Mouse (Mus musculus): ENCODE data around the gene Tmbim7.

Tmbim7 gene

DNA sequence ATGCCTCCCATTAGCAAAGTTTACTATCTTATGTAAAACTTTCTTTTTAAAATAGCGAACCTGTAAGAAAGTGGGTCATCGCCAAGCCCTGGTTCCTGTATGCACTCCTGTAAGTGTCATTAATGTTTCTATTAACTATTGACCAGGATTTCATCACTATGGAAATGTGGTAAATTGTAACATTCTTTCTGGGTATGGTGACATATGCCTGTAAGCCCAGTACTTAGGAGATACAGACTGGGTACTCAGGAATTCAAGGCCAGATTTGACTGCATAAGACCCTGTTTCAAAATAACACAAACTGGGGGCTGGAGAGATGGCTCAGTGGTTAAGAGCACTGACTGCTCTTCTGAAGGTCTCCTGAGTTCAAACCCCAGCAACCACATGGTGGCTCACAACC lies 14.2 kb downstream of the Tmbim7 start:
- DNase-seq (ENCODE audit: low read depth, low spot score) = no peak

DNA sequence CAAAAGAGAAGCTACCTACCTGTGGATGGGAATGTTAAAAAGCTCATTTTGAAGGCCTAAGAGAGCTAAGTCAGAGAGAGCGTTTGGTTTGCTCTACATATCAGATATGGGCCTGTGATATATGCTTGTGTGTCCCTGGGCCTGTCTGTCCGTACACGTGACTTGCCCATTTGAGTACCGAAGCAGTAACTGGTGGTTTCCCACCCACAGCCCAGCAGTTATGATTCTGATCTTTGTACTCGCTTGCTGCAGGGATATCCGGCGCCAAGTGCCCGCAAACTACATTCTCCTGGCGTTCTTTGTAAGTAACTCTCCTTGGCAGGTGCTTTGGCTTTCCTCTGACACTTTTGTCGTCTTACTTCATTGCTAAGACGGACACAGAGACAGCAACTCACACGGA lies 15.6 kb downstream of the Tmbim7 start:
- peak; percentile 59 for DNase-seq (ENCODE audit: low read depth, low spot score)

DNA sequence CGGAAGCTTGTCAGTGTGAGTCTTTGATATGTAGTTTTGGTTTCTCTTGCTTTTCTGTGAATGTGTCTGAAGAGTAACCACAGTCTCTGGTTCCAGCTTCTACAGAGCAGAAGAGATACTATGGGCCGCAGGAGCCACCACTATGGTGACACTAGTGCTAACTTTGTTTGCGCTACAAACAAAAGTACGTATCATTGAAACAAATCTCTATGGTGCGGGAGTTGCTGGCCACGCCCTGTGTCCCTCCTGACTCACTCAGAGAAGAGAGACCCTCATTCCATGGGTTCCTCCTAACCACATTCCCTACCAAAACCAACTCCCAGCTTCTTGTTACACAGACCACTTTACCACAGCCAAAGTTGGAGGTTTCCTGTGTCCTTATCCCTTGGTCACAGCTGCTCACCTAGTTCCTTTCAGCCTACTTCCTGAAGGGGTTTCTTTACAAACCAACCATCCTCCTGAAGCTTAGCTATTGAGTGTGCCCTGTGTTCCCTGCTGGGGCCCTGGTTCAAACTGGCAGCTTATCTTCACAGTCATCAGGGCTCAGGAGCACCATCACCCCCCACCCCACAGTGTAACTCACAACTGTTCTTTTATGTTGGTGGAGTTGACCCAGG lies 19.1 kb downstream of the Tmbim7 start:
- peak; percentile 61 for DNase-seq (ENCODE audit: low read depth, low spot score)

GRCm38 (mm10) chr5:3688298-3688697 lies 37.3 kb downstream of the Tmbim7 start:
- no peak for DNase-seq (ENCODE audit: low read depth, low spot score)

DNA sequence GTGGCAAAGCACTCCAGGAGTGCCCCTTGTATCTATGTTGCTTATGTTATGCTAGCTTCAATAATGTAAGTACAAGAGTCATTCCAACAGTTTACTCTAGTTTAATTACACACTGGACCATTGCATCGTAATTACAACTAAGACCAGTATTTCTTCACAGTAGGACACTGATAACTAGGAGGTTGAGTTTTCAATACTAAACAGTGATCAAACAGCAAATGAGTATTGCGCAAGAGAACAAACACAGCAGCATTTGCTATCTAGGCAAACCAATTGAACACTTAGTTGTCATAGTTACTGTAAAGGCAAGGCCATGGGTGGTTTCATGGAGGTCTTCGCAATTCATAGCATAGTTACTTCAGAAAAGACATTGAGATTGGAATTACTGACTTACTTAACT lies 40.3 kb downstream of the Tmbim7 start:
- no peak for DNase-seq (ENCODE audit: low read depth, low spot score)

- no peak for DNase-seq (ENCODE audit: low read depth, low spot score)
Observed at GRCm38 (mm10) chr5:3692956-3693355, 42.0 kb downstream of the Tmbim7 start.

DNA sequence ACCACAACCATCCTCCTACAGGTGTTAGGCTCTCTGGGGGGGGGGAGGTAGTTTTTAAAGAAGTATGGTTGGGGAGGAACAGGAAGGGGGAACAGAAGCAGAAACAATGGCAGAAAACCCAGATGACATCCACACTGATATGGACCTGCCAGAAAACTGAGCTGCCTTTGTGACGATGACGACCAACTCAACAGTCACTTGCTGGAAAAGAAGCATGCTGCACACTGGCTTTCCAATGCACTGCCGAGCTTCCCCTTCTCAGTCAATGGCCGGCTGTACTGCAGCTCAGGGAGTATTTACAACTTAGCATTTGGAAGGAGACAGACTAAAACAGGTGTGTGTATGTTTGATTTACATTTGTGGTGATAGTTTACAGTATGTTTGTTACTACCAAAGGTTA lies 44.2 kb downstream of the Tmbim7 start:
- DNase-seq (ENCODE audit: low read depth, low spot score) = no peak

DNA sequence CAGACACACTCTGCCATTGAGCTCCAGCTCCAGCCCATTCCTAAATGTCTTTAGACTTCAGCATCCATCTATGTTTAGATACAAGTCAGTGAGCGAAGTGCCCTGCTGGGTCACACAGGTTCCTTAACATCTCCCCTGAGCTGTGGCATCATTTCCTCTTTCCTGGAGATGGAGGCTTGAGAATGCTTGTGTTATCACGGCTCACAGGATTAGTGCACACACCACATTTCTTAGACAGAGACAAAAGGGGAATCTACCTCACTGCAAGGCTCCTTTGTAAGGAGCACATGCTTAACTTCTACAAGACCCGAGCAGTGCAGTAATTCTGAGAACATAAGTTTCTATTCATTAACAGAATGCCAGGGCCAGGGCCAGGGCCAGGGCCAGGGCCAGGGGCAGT lies 45.0 kb downstream of the Tmbim7 start:
- DNase-seq (ENCODE audit: low read depth, low spot score) = no peak

- DNase-seq (ENCODE audit: low read depth, low spot score) = no peak
Observed at GRCm38 (mm10) chr5:3700025-3700424, 49.0 kb downstream of the Tmbim7 start.

GRCm38 (mm10) chr5:3702180-3702579 lies 51.2 kb downstream of the Tmbim7 start:
- no peak for DNase-seq (ENCODE audit: low read depth, low spot score)

DNA sequence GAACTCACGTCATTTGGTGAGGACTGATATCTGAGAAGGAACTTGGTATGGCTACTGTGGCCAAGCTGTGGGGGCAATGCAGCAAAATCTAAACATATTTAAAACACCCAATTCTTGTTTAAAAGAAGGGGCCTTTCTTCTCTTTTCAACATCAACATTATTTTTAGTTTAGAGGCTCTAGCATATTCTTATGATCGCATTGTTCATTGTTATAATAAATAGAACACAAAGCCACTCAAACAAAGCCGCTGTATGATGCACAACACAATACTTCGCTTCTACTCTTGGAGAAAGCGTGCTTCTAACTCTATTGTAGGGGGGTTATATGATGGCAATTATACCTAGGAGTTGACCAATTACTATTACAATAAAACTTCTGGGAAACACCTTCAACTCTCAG lies 64.8 kb downstream of the Tmbim7 start:
- no peak for DNase-seq (ENCODE audit: low read depth, low spot score)

GRCm38 (mm10) chr5:3719371-3719770 lies 68.4 kb downstream of the Tmbim7 start:
- no peak for DNase-seq (ENCODE audit: low read depth, low spot score)

- DNase-seq (ENCODE audit: low read depth, low spot score) = no peak
Observed at GRCm38 (mm10) chr5:3722873-3723272, 71.9 kb downstream of the Tmbim7 start.

DNA sequence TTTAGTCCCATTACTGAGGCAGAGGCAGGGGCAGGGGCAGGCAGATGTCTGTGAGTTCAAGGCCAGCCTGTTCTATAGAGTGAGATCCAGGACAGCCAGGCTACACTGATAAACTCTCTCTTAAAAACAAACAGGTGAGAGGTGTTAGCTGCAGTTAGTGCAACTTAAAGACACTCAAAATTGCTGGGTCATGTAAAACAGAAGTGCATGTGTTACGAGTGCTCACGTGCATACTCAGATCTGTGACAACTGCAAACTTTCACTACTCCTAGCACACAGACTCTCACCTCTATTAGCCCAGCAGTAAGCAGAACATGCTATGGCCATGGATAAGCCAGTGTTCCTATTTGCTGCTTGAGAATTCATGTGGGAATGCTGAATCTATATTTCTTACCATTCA lies 72.4 kb downstream of the Tmbim7 start:
- DNase-seq (ENCODE audit: low read depth, low spot score) = no peak

GRCm38 (mm10) chr5:3725491-3725890 lies 74.5 kb downstream of the Tmbim7 start:
- no peak for DNase-seq (ENCODE audit: low read depth, low spot score)

DNA sequence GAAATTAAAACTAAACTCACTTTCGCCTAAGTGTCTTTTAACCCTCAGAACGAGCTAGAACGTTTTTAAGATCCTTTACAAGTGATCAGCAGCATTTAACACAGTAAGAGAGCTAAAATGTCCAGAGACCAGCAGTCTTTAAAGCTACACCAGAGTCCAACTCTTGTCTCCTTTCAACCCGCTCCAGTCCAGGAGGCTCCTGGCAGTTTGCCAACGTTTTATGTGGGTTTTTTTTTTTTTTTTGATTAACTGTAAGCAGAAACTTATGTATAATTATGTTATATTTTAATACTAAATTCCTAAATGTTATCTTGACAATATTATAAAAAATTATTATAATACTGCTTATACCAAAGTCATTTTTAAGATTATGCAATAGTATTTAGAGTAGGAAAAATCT lies 77.8 kb downstream of the Tmbim7 start:
- no peak for DNase-seq (ENCODE audit: low read depth, low spot score)
